8 mouse cellular contexts compared by ENCODE assay signal in the genomic region with DNA sequence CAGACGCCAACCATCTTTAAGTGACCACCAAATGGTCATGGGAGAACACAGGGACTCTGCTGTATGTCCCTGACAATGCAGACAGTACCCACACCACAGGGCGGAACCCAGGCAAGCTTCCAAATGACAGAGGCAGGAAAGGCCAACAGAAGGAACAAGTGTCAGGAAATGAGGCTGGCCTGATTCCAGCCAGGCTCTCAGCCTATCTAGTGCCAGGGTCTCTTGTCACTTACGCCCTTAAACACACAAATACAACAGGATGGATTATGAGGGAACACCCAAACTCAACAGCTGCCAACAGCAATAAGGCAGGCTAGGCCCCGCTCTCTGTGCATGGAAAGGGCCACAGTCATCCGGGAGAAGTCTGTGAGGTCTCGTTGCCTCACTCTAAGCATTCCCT. TPM values are rescaled to one million over a fixed set of nuclear protein-coding genes. Genes with fewer than 3 reads are reported as not detected.
DNase-seq lines count a peak whose midpoint lies in the region; ATAC-seq and TF ChIP-seq lines count a peak whose summit lies in the region.

No protein-coding gene starts in this region.

- H3K4me1 ChIP-seq in intestine, postnatal 0 days (replicated peaks; ENCODE audit: control insufficient read depth, insufficient read depth, low read length) = peaks cover 32% of the 10 kb centered on the region

- no peaks in the 10 kb centered on the region for H3K9me3 ChIP-seq in intestine, postnatal 0 days (ENCODE audit: control insufficient read depth)

- TF ChIP-seq CTCF in gastrocnemius, adult 2 months (IDR thresholded peaks at IDR 0.05) = no peak
- no peak for TF ChIP-seq CTCF in intestine, postnatal 0 days (IDR thresholded peaks at IDR 0.05; ENCODE audit: low read depth)
- no peak for TF ChIP-seq CTCF in left cerebral cortex, adult 2 months (IDR thresholded peaks at IDR 0.05)

- H3K4me3 ChIP-seq in gastrocnemius, adult 2 months = no peak overlapping the region
- no peak overlapping the region for H3K4me3 ChIP-seq in intestine, postnatal 0 days (ENCODE audit: low read depth, low read length)
- no peak overlapping the region for H3K4me3 ChIP-seq in left cerebral cortex, adult 2 months

- H3K9ac ChIP-seq in intestine, postnatal 0 days (ENCODE audit: low read depth, low read length) = no peak overlapping the region

- intact Hi-C loops in gastrocnemius, adult 2 months (cut with DNase I) = no loop called here
- intact Hi-C loops in gastrocnemius, postnatal 14 days (cut with DNase I; ENCODE audit: low total_unique reads) = no loop called here
- intact Hi-C loops in left cerebral cortex, postnatal 25 days (cut with DNase I) = no loop called here
- intact Hi-C loops in left cerebral cortex, adult 2 months (cut with DNase I) = no loop called here

- H3K27me3 ChIP-seq in intestine, postnatal 0 days (replicated peaks; ENCODE audit: control insufficient read depth, insufficient read depth, low read length) = no peaks in the 10 kb centered on the region

- DNase-seq in gastrocnemius, adult 2 months = peak; percentile 79
- no peak for DNase-seq in gastrocnemius, adult 8-10 months (ENCODE audit: low spot score in 2 of 2)
- DNase-seq in adrenal gland, adult 2 months = peak; percentile 78
- DNase-seq in gastrocnemius, postnatal 14 days = peak; percentile 68
- peak; percentile 97 for DNase-seq in lung, postnatal 36 days
- no peak for DNase-seq in left cerebral cortex, postnatal 25 days (ENCODE audit: low spot score in 2 of 2)
- no peak for DNase-seq in left cerebral cortex, adult 2 months (ENCODE audit: extremely low spot score in 1 of 2, low spot score in 2 of 2)

- H3K27ac ChIP-seq in gastrocnemius, adult 2 months = peak overlapping the region; percentile 74
- peak overlapping the region; percentile 91 for H3K27ac ChIP-seq in intestine, postnatal 0 days (ENCODE audit: low read depth, low read length)
- no peak overlapping the region for H3K27ac ChIP-seq in left cerebral cortex, adult 2 months

- no peak overlapping the region for H3K4me2 ChIP-seq in intestine, postnatal 0 days (replicated peaks; ENCODE audit: low read depth)

- ATAC-seq in intestine, postnatal 0 days = no peak

- peaks cover 7% of the 10 kb centered on the region for H3K36me3 ChIP-seq in intestine, postnatal 0 days (ENCODE audit: control insufficient read depth, insufficient read depth)

- 47% methylated on average over 6 of the region's 6 CpGs for WGBS in intestine, postnatal 0 days

RNA-seq across cellular contexts. Expression of gene Ski, which starts 57.8 kb away (rescaled TPM):
- 10 to 100 TPM; 28.5 to 35.6 TPM for total RNA-seq in gastrocnemius, adult 2 months (2021)
- 10 to 100 TPM; 25.8 to 29.6 (median 28.3) TPM for total RNA-seq in gastrocnemius, adult 8-10 months (2022)
- total RNA-seq in adrenal gland, adult 2 months (2021) = 10 to 100 TPM; 59.7 to 63.8 TPM
- 83.1 and 103 TPM in 2 replicates for polyA plus RNA-seq in adrenal gland, adult 2 months (2012; rRNA removed)
- 10 to 100 TPM; 41.6 to 51.6 TPM for total RNA-seq in gastrocnemius, postnatal 14 days (2021)
- 13.3 and 14.0 TPM in 2 replicates for polyA plus RNA-seq in intestine, postnatal 0 days (2015; fragmentation: Nextera tagmentation; extraction: Ambion mirVana)
- 100 to 1,000 TPM; 111 to 112 TPM for total RNA-seq in left cerebral cortex, postnatal 25 days (2021)
- total RNA-seq in left cerebral cortex, adult 2 months (2021) = 100 to 1,000 TPM; 113 to 119 TPM

Comparison
In these comparisons a context has a peak if more than half of its experiments do, and no peak if none do; other contexts are left out.
1. DNase-seq: peak in gastrocnemius, adult 2 months (single experiment), adrenal gland, adult 2 months (single experiment), gastrocnemius, postnatal 14 days (single experiment) and lung, postnatal 36 days (single experiment); none in gastrocnemius, adult 8-10 months (0 of 2), left cerebral cortex, postnatal 25 days (0 of 2) and left cerebral cortex, adult 2 months (0 of 2).